Mouse (Mus musculus): ENCODE results near the gene Nova2. TPM values are rescaled to one million over a fixed set of nuclear protein-coding genes. Genes with fewer than 3 reads are reported as not detected.

The Nova2 gene
- polyA plus RNA-seq, 1 experiment: 0.06 TPM

GRCm38 (mm10) chr7:18893651-18894430 is 31.8 kb upstream of the Nova2 start:
- Histone ChIP-seq H3K27me3 (ENCODE audit: control insufficient read depth, insufficient read depth, insufficient read length) (no peaks in the 10 kb centered on the region), H3ac (ENCODE audit: control insufficient read depth, insufficient read length) (peak overlapping the region; percentile 25), H3K4me2 (ENCODE audit: low read depth) (peak overlapping the region; percentile 70), H3K36me3 (ENCODE audit: control insufficient read depth, insufficient read depth) (no peaks in the 10 kb centered on the region), H3K79me2 (ENCODE audit: control insufficient read depth, insufficient read depth) (no peaks in the 10 kb centered on the region), H3K4me3 (peak overlapping the region; percentile 9)
- TF ChIP-seq POLR2A (IDR thresholded peaks at IDR 0.05; ENCODE audit: insufficient read length, low read depth): peak; percentile 63
- peak in 1 of 3 experiments; percentile 7 for TF ChIP-seq MYOG (IDR thresholded peaks at IDR 0.05; ENCODE audit: control insufficient read depth in 1 of 3, insufficient read depth in 1 of 3, insufficient read length in 2 of 3, low read depth in 2 of 3)
- no peak for TF ChIP-seq REST (IDR thresholded peaks at IDR 0.05; ENCODE audit: insufficient read depth, insufficient read length)
- no peak for TF ChIP-seq CEBPB (IDR thresholded peaks at IDR 0.05; ENCODE audit: insufficient read depth, poor library complexity, severe bottlenecking)
- TF ChIP-seq USF1 (IDR thresholded peaks at IDR 0.05; ENCODE audit: low read depth): no peak
- peak; percentile 59 for TF ChIP-seq POLR2AphosphoS2 (IDR thresholded peaks at IDR 0.05; ENCODE audit: insufficient read length, low read depth)

- TF ChIP-seq MYOG (IDR thresholded peaks at IDR 0.05; ENCODE audit: control insufficient read depth in 1 of 3, insufficient read depth in 1 of 3, insufficient read length in 2 of 3, low read depth in 2 of 3) (no peak), MAX (IDR thresholded peaks at IDR 0.05; ENCODE audit: low read depth) (no peak), POLR2A (IDR thresholded peaks at IDR 0.05; ENCODE audit: insufficient read length, low read depth) (no peak), USF1 (IDR thresholded peaks at IDR 0.05; ENCODE audit: low read depth) (no peak), MYOD1 (IDR thresholded peaks at IDR 0.05; ENCODE audit: control insufficient read depth in 1 of 3, insufficient read length in 2 of 3, low read depth in 2 of 3) (no peak), TCF3 (IDR thresholded peaks at IDR 0.05; ENCODE audit: insufficient read length, low read depth) (no peak), TCF12 (IDR thresholded peaks at IDR 0.05; ENCODE audit: insufficient read depth, poor library complexity, severe bottlenecking) (no peak), CEBPB (IDR thresholded peaks at IDR 0.05; ENCODE audit: insufficient read depth, poor library complexity, severe bottlenecking) (no peak), E2F4 (IDR thresholded peaks at IDR 0.05; ENCODE audit: insufficient read depth) (no peak), SRF (IDR thresholded peaks at IDR 0.05; ENCODE audit: control insufficient read depth, insufficient read length, low read depth) (no peak), REST (IDR thresholded peaks at IDR 0.05; ENCODE audit: insufficient read depth, insufficient read length) (no peak), POLR2AphosphoS2 (IDR thresholded peaks at IDR 0.05; ENCODE audit: insufficient read length, low read depth) (no peak)
- Histone ChIP-seq H3K4me3 (no peak overlapping the region), H3K79me2 (ENCODE audit: control insufficient read depth, insufficient read depth) (no peaks in the 10 kb centered on the region), H3K4me2 (ENCODE audit: low read depth) (no peak overlapping the region), H3K36me3 (ENCODE audit: control insufficient read depth, insufficient read depth) (no peaks in the 10 kb centered on the region), H3ac (ENCODE audit: control insufficient read depth, insufficient read length) (no peak overlapping the region), H3K27me3 (ENCODE audit: control insufficient read depth, insufficient read depth, insufficient read length) (no peaks in the 10 kb centered on the region)
Measured at GRCm38 (mm10) chr7:18896536-18896935, 29.2 kb upstream of the Nova2 start.

- Histone ChIP-seq H3K36me3 (ENCODE audit: control insufficient read depth, insufficient read depth) (no peaks in the 10 kb centered on the region), H3K27me3 (ENCODE audit: control insufficient read depth, insufficient read depth, insufficient read length) (no peaks in the 10 kb centered on the region), H3K4me3 (no peak overlapping the region), H3K4me2 (ENCODE audit: low read depth) (no peak overlapping the region), H3K79me2 (ENCODE audit: control insufficient read depth, insufficient read depth) (no peaks in the 10 kb centered on the region), H3ac (ENCODE audit: control insufficient read depth, insufficient read length) (no peak overlapping the region)
- TF ChIP-seq POLR2AphosphoS2 (IDR thresholded peaks at IDR 0.05; ENCODE audit: insufficient read length, low read depth) (no peak), USF1 (IDR thresholded peaks at IDR 0.05; ENCODE audit: low read depth) (no peak), MYOD1 (IDR thresholded peaks at IDR 0.05; ENCODE audit: control insufficient read depth in 1 of 3, insufficient read length in 2 of 3, low read depth in 2 of 3) (no peak), REST (IDR thresholded peaks at IDR 0.05; ENCODE audit: insufficient read depth, insufficient read length) (no peak), MAX (IDR thresholded peaks at IDR 0.05; ENCODE audit: low read depth) (no peak), MYOG (IDR thresholded peaks at IDR 0.05; ENCODE audit: control insufficient read depth in 1 of 3, insufficient read depth in 1 of 3, insufficient read length in 2 of 3, low read depth in 2 of 3) (no peak), TCF3 (IDR thresholded peaks at IDR 0.05; ENCODE audit: insufficient read length, low read depth) (no peak), POLR2A (IDR thresholded peaks at IDR 0.05; ENCODE audit: insufficient read length, low read depth) (no peak), CEBPB (IDR thresholded peaks at IDR 0.05; ENCODE audit: insufficient read depth, poor library complexity, severe bottlenecking) (no peak), SRF (IDR thresholded peaks at IDR 0.05; ENCODE audit: control insufficient read depth, insufficient read length, low read depth) (no peak), TCF12 (IDR thresholded peaks at IDR 0.05; ENCODE audit: insufficient read depth, poor library complexity, severe bottlenecking) (no peak), E2F4 (IDR thresholded peaks at IDR 0.05; ENCODE audit: insufficient read depth) (no peak)
Measured at GRCm38 (mm10) chr7:18900513-18900912, 25.2 kb upstream of the Nova2 start.

GRCm38 (mm10) chr7:18902486-18902885 is 23.2 kb upstream of the Nova2 start:
- Histone ChIP-seq H3K79me2 (ENCODE audit: control insufficient read depth, insufficient read depth) (no peaks in the 10 kb centered on the region), H3K4me2 (ENCODE audit: low read depth) (no peak overlapping the region), H3K4me3 (no peak overlapping the region), H3ac (ENCODE audit: control insufficient read depth, insufficient read length) (no peak overlapping the region), H3K36me3 (ENCODE audit: control insufficient read depth, insufficient read depth) (no peaks in the 10 kb centered on the region), H3K27me3 (ENCODE audit: control insufficient read depth, insufficient read depth, insufficient read length) (no peaks in the 10 kb centered on the region)
- no peak for TF ChIP-seq CEBPB (IDR thresholded peaks at IDR 0.05; ENCODE audit: insufficient read depth, poor library complexity, severe bottlenecking)
- TF ChIP-seq POLR2AphosphoS2 (IDR thresholded peaks at IDR 0.05; ENCODE audit: insufficient read length, low read depth): no peak
- no peak for TF ChIP-seq MAX (IDR thresholded peaks at IDR 0.05; ENCODE audit: low read depth)
- no peak for TF ChIP-seq TCF3 (IDR thresholded peaks at IDR 0.05; ENCODE audit: insufficient read length, low read depth)
- no peak for TF ChIP-seq MYOG (IDR thresholded peaks at IDR 0.05; ENCODE audit: control insufficient read depth in 1 of 3, insufficient read depth in 1 of 3, insufficient read length in 2 of 3, low read depth in 2 of 3)
- TF ChIP-seq POLR2A (IDR thresholded peaks at IDR 0.05; ENCODE audit: insufficient read length, low read depth): no peak
- no peak for TF ChIP-seq USF1 (IDR thresholded peaks at IDR 0.05; ENCODE audit: low read depth)
- TF ChIP-seq E2F4 (IDR thresholded peaks at IDR 0.05; ENCODE audit: insufficient read depth): no peak
- no peak for TF ChIP-seq REST (IDR thresholded peaks at IDR 0.05; ENCODE audit: insufficient read depth, insufficient read length)
- TF ChIP-seq SRF (IDR thresholded peaks at IDR 0.05; ENCODE audit: control insufficient read depth, insufficient read length, low read depth): no peak
- no peak for TF ChIP-seq TCF12 (IDR thresholded peaks at IDR 0.05; ENCODE audit: insufficient read depth, poor library complexity, severe bottlenecking)
- TF ChIP-seq MYOD1 (IDR thresholded peaks at IDR 0.05; ENCODE audit: control insufficient read depth in 1 of 3, insufficient read length in 2 of 3, low read depth in 2 of 3): no peak
